Mouse (Mus musculus) megakaryocyte, embryonic 14.5 days (primary cell): ENCODE measurements around the gene Map3k12.

Experiments
- FLI1 ChIP-seq: IDR thresholded peaks from 2 replicates; pipeline ENCODE4 v1.6.1; 2012; ENCODE audit warnings: low read length, inconsistent platforms, mixed read lengths
- GATA1 ChIP-seq: IDR thresholded peaks from 3 replicates; pipeline ENCODE4 v1.6.1; 2012; ENCODE audit warnings: mixed read lengths, low read length, inconsistent platforms, borderline replicate concordance

GRCm38 (mm10) chr15:102485853-102486252, 31.0 kb downstream of the Map3k12 start:
- TF ChIP-seq GATA1 (no peak), FLI1 (no peak)
